Mouse (Mus musculus) intestine, embryonic 16.5 days (tissue): Measurements from ENCODE around the gene Cox4i1. TPM values are rescaled to one million over a fixed set of nuclear protein-coding genes. Genes with fewer than 3 reads are reported as not detected.

Experiments used
- ATAC-seq: fragments of 200-750 bp; cut with Nextera tagmentation; 2 replicates; pipeline ENCODE4 v1.8.0; 2017; ENCODE audit warnings: moderate TSS enrichment, moderate library complexity
- H3K27ac ChIP-seq: fragments of 300-500 bp; sonication (generic); 2 replicates; pipeline ENCODE4 v1.5.1; 2014; ENCODE audit warnings: mild to moderate bottlenecking, low read length
- H3K27me3 ChIP-seq: fragments of 300-500 bp; sonication (generic); replicated peaks from 2 replicates; pipeline ENCODE4 v1.6.1; 2014; ENCODE audit warnings: low read length, control low read depth, mixed read lengths; ENCODE audit not compliant: control insufficient read depth, insufficient read depth
- H3K36me3 ChIP-seq: fragments of 300-500 bp; sonication (generic); 2 replicates; pipeline ENCODE4 v1.6.1; 2014; ENCODE audit warnings: low read length, control low read depth; ENCODE audit not compliant: control insufficient read depth, insufficient read depth
- H3K4me1 ChIP-seq: fragments of 300-500 bp; sonication (generic); 2 replicates; pipeline ENCODE4 v1.6.1; 2014; ENCODE audit warnings: low read length, control low read depth, mixed read lengths; ENCODE audit not compliant: control insufficient read depth, insufficient read depth
- H3K4me2 ChIP-seq: fragments of 300-500 bp; sonication (generic); 2 replicates; pipeline ENCODE4 v1.6.1; 2014; ENCODE audit warnings: low read depth, low read length, control low read depth
- H3K4me3 ChIP-seq: fragments of 300-500 bp; sonication (generic); 2 replicates; pipeline ENCODE4 v1.5.1; 2014; ENCODE audit warnings: mild to moderate bottlenecking, low read length
- H3K9ac ChIP-seq: fragments of 300-500 bp; sonication (generic); 2 replicates; pipeline ENCODE4 v1.6.1; 2014; ENCODE audit warnings: low read depth, low read length
- H3K9me3 ChIP-seq: fragments of 300-500 bp; sonication (generic); 2 replicates; pipeline ENCODE4 v1.6.1; 2016; ENCODE audit warnings: low read length, control low read depth; ENCODE audit not compliant: control insufficient read depth
- WGBS: fragments of 180-500 bp; shearing (Covaris S2); extraction: QIAGEN DNeasy Blood & Tissue Kit; methylation state at CpG from one replicate; pipeline ENCODE4 v1.1.7; 2014; 5-methylcytosine and 5-hydroxymethylcytosine counted together
- polyA plus RNA-seq: library from polyadenylated mRNA; unstranded; fragments of >200 nt; fragmentation: Nextera tagmentation; extraction: Ambion mirVana; gene quantifications from 2 replicates; pipeline ENCODE4 v1.2.1, GENCODE M21; 2015

Cox4i1 gene
- polyA plus RNA-seq = 1,710 and 1,737 TPM in 2 replicates

- Histone ChIP-seq H3K27ac (peak within 1 kb of the TSS; percentile 87), H3K4me3 (peak within 1 kb of the TSS; percentile 82), H3K4me2 (peak within 1 kb of the TSS; percentile 80), H3K27me3 (no peaks in the 10 kb centered on the region), H3K36me3 (peaks cover 19% of the 10 kb centered on the region), H3K9me3 (no peaks in the 10 kb centered on the region), H3K9ac (peak within 1 kb of the TSS; percentile 90), H3K4me1 (peaks cover 31% of the 10 kb centered on the region)
- WGBS = under 1% methylated on average over 90 of the region's 105 CpGs
- ATAC-seq = peak; percentile 94
These were observed at the start of gene Cox4i1, which contains the start of gene Gm27021 for GRCm38 (mm10) chr8:120667561-120668373. TSS of gene Cox4i1 (plus strand) at chr8:120668222. TSS of gene Gm27021 (minus strand) at chr8:120668079.

- no peak for ATAC-seq
- H3K9me3 ChIP-seq = no peaks in the 10 kb centered on the region
- H3K9ac ChIP-seq = no peak overlapping the region
- no peaks in the 10 kb centered on the region for H3K4me1 ChIP-seq
- 74% methylated on average over 11 of the region's 11 CpGs for whole genome bisulfite sequencing
- H3K27ac ChIP-seq = no peak overlapping the region
- H3K27me3 ChIP-seq = no peaks in the 10 kb centered on the region
- no peaks in the 10 kb centered on the region for H3K36me3 ChIP-seq
- H3K4me3 ChIP-seq = no peak overlapping the region
- H3K4me2 ChIP-seq = no peak overlapping the region
These were observed 48.5 kb upstream of the Cox4i1 start for GRCm38 (mm10) chr8:120619235-120620180.

GRCm38 (mm10) chr8:120620441-120620840 is 47.6 kb upstream of the Cox4i1 start:
- no peaks in the 10 kb centered on the region for H3K4me1 ChIP-seq
- no peak overlapping the region for H3K27ac ChIP-seq
- H3K9me3 ChIP-seq = no peaks in the 10 kb centered on the region
- no peaks in the 10 kb centered on the region for H3K27me3 ChIP-seq
- H3K4me2 ChIP-seq = no peak overlapping the region
- no peak for ATAC-seq
- no peaks in the 10 kb centered on the region for H3K36me3 ChIP-seq
- 35% methylated on average over 7 of the region's 7 CpGs for WGBS
- no peak overlapping the region for H3K4me3 ChIP-seq
- no peak overlapping the region for H3K9ac ChIP-seq

- H3K36me3 ChIP-seq = no peaks in the 10 kb centered on the region
- no peaks in the 10 kb centered on the region for H3K9me3 ChIP-seq
- ATAC-seq = no peak
- 66% methylated on average over 14 of the region's 14 CpGs for WGBS
- no peaks in the 10 kb centered on the region for H3K4me1 ChIP-seq
- no peaks in the 10 kb centered on the region for H3K27me3 ChIP-seq
- no peak overlapping the region for H3K4me2 ChIP-seq
- H3K4me3 ChIP-seq = no peak overlapping the region
- no peak overlapping the region for H3K27ac ChIP-seq
- no peak overlapping the region for H3K9ac ChIP-seq
These were observed 45.9 kb upstream of the Cox4i1 start for GRCm38 (mm10) chr8:120622161-120622560.

- Histone ChIP-seq H3K4me2 (no peak overlapping the region), H3K4me3 (no peak overlapping the region), H3K27me3 (no peaks in the 10 kb centered on the region), H3K27ac (no peak overlapping the region), H3K9me3 (no peaks in the 10 kb centered on the region), H3K9ac (no peak overlapping the region), H3K36me3 (no peaks in the 10 kb centered on the region), H3K4me1 (no peaks in the 10 kb centered on the region)
- WGBS = 42% methylated on average over 2 of the region's 2 CpGs
- no peak for ATAC-seq
These were observed 44.4 kb upstream of the Cox4i1 start for GRCm38 (mm10) chr8:120623608-120624007.

- Histone ChIP-seq H3K36me3 (no peaks in the 10 kb centered on the region), H3K4me2 (no peak overlapping the region), H3K9me3 (no peaks in the 10 kb centered on the region), H3K4me1 (no peaks in the 10 kb centered on the region), H3K9ac (no peak overlapping the region), H3K4me3 (no peak overlapping the region), H3K27ac (no peak overlapping the region), H3K27me3 (no peaks in the 10 kb centered on the region)
- WGBS = 66% methylated on average over 11 of the region's 11 CpGs
- ATAC-seq = no peak
These were observed 41.6 kb upstream of the Cox4i1 start for GRCm38 (mm10) chr8:120626461-120626860.

- Histone ChIP-seq H3K9me3 (no peaks in the 10 kb centered on the region), H3K4me3 (no peak overlapping the region), H3K4me1 (no peaks in the 10 kb centered on the region), H3K36me3 (no peaks in the 10 kb centered on the region), H3K9ac (no peak overlapping the region), H3K27me3 (no peaks in the 10 kb centered on the region), H3K4me2 (no peak overlapping the region), H3K27ac (no peak overlapping the region)
- WGBS = 79% methylated on average over 5 of the region's 5 CpGs
- no peak for ATAC-seq
These were observed 40.7 kb upstream of the Cox4i1 start for GRCm38 (mm10) chr8:120627298-120627697.

GRCm38 (mm10) chr8:120630031-120630430 is 38.0 kb upstream of the Cox4i1 start:
- no peak for ATAC-seq
- Histone ChIP-seq H3K36me3 (no peaks in the 10 kb centered on the region), H3K4me2 (no peak overlapping the region), H3K4me3 (no peak overlapping the region), H3K9me3 (0 out of 2 replicates have a peak, but pooled peaks cover 4% of the 10 kb centered on the region), H3K27ac (no peak overlapping the region), H3K4me1 (peaks cover 8% of the 10 kb centered on the region), H3K27me3 (peaks cover under 1% of the 10 kb centered on the region; the same call in 1 of the 2 replicates), H3K9ac (no peak overlapping the region)
- 55% methylated on average over 5 of the region's 5 CpGs for WGBS

- H3K4me2 ChIP-seq = no peak overlapping the region
- peaks cover 8% of the 10 kb centered on the region for H3K4me1 ChIP-seq
- 55% methylated on average over 6 of the region's 6 CpGs for WGBS
- no peaks in the 10 kb centered on the region for H3K36me3 ChIP-seq
- peaks cover 5% of the 10 kb centered on the region; the same call in 1 of the 2 replicates for H3K27me3 ChIP-seq
- H3K9me3 ChIP-seq = 0 out of 2 replicates have a peak, but pooled peaks cover 4% of the 10 kb centered on the region
- no peak overlapping the region for H3K4me3 ChIP-seq
- ATAC-seq = no peak
- H3K9ac ChIP-seq = no peak overlapping the region
- H3K27ac ChIP-seq = no peak overlapping the region
These were observed 37.2 kb upstream of the Cox4i1 start for GRCm38 (mm10) chr8:120630848-120631247.
